Mouse (Mus musculus) mature B cell (primary cell): Measurements from ENCODE around the gene Kmt2d.

Source experiments
- in situ Hi-C: fragments of 300-500 bp; cut with MboI; formaldehyde crosslinking; loops from 2 replicates; pipeline ENCODE4 v1.14.3; 2019

The Kmt2d gene

GRCm38 (mm10) chr15:98887526-98887925 lies 16.5 kb upstream of the Kmt2d start:
- in situ Hi-C loops: no loop called here

GRCm38 (mm10) chr15:98886667-98887387 lies 15.8 kb upstream of the Kmt2d start:
- in situ Hi-C loops: no loop called here

- in situ Hi-C loops: loop anchor here (5.0 kb wide), 1 partner anchor 108 kb away; no protein-coding TSS in a partner anchor
Observed at GRCm38 (mm10) chr15:98884106-98884505, 13.1 kb upstream of the Kmt2d start.

DNA sequence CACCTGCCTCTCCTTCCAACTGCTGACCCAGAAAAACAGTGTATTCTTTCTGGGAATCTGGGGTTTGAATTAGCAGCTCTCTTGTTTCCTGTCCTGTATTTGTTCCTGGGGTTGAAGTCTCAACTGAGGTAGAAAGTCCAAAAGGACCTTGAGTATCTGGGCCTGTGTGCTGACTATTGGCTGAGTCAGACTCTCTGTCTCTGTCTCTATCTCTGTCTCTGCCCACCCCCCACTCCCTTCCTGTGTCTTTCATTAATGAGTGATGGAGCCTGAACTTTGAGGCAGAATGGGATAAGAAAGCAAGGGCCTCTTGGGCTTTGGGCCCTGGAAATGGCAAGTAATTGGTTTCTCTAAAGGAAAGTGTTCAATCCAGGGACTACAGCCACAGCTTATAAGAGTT lies 12.7 kb upstream of the Kmt2d start:
- in situ Hi-C loops: loop anchor here (5.0 kb wide), 1 partner anchor 109 kb away; no protein-coding TSS in a partner anchor

DNA sequence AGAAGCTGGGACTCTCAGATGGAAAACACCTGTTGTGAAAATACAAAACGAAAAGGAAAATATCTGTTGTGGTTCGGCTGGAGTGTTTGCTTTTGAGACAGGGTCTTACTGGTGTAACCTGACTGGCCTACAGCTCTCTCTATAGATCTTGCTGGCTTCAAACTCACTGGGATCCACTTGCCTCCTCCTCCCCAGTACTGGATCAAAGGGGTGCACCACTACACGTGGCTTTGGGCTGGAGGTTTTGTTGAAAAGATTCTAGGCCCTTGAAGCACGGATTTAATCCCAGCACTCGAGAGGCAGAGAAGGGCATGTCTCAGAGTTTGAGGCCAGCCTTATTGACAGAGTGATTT lies 10.6 kb upstream of the Kmt2d start:
- in situ Hi-C loops: loop anchor here (5.0 kb wide), 1 partner anchor 111 kb away; no protein-coding TSS in a partner anchor

DNA sequence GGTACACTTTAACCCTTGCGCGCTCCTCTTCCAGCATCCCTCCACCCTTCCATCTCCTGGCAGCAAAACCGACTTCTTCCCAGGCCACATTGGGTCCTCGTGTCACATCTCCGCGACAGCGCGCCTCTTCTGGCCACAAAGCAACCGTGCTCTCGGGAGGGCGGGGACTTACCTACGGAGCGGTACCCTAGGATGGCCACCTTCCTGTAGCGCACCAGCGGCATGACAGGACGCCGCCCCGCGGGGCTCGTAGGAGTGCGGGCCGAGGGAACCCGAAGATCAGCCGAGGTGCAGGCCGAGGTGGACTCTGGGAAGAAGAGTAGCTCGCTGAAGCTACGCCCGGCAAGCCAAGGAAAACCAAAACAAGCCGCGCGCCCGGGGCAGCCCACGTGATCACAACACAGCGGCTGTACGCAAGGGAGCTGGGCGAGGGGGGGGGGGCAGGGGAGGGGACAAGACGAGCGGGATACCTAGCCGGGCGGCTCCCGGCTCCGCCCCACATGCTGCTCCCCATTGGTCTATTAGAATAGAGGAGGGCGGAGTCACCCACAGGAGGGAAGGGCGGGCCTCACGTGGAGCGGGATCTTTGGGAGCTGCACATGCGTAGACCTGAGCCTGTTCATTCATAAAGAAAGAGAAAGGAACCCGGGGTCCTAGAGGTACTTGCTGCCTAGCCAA lies 10.1 kb upstream of the Kmt2d start:
- in situ Hi-C loops: loop anchor here (5.0 kb wide), 1 partner anchor 111 kb away; no protein-coding TSS in a partner anchor

- in situ Hi-C loops: no loop called here
Observed at GRCm38 (mm10) chr15:98877331-98877730, 6.3 kb upstream of the Kmt2d start.

- in situ Hi-C loops: no loop called here
Observed at GRCm38 (mm10) chr15:98871916-98872888, 1.2 kb upstream of the Kmt2d start.

- in situ Hi-C loops: no loop called here
Observed at GRCm38 (mm10) chr15:98870179-98871069, 580 bp downstream of the Kmt2d start.

GRCm38 (mm10) chr15:98869342-98870178 lies 1.4 kb downstream of the Kmt2d start:
- in situ Hi-C loops: no loop called here

- in situ Hi-C loops: no loop called here
Observed at GRCm38 (mm10) chr15:98868346-98869063, 2.5 kb downstream of the Kmt2d start.

GRCm38 (mm10) chr15:98867321-98867720 lies 3.7 kb downstream of the Kmt2d start:
- in situ Hi-C loops: no loop called here

DNA sequence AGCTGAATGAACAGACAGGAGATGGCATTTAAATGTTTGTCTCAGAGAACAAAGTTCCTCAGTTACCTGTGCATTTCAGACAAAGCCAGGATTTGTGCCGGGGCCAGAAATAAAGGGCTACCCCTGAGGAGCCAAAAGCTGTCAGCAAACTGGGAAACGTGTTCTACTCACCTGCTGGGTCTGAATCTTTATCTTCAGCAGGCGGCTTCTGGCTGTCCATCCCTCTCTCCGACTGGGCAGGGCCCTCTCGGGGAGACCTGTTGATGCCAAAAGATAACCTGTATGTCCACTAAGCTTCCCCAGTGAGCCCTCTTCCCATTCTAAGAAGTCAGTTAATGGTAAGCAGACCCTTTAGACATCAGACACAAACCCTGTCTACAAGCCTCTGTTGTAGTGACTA lies 4.5 kb downstream of the Kmt2d start:
- in situ Hi-C loops: no loop called here

- in situ Hi-C loops: no loop called here
Observed at GRCm38 (mm10) chr15:98865771-98866170, 5.2 kb downstream of the Kmt2d start.

DNA sequence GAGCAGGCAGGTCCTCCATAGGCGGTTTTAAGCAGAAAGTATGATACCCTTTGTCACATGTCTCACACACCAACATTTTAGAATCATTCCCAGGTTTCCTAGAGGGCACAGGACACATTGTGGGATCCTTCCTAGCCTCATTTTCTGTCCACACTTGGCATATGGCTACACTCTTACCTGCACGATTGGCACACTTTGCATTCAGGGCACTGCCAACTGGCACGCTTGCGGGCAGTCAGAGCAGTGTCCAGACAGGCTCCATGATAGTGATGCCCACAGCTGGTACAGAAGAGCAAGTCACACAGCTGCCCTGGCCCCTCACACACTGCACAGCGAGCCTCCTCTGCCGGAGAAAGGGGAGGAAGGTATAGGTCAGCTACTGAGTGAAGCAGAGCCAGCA lies 6.1 kb downstream of the Kmt2d start:
- in situ Hi-C loops: no loop called here

DNA sequence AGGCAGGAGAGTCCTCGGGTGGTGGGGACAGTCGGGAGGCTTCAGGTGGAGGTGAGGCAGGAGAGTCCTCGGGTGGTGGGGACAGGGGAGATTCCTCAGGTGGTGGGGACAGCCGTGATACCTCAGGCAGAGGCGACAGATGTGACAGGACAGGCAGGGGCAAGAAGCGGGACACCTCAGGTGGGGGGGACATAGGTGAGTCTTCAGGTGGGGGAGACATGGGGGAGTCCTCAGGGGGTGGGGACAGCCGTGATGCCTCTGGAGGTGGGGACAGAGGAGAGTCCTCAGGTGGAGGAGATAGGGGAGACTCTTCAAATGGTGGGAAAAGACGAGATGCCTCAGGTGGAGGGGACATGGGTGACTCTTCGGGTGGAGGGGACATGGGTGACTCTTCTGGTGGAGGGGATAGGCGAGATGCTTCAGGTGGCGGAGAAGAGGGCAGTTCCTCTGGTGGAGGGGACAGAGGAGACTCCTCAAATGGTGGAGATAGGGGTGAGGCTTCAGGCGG lies 7.5 kb downstream of the Kmt2d start:
- in situ Hi-C loops: no loop called here

DNA sequence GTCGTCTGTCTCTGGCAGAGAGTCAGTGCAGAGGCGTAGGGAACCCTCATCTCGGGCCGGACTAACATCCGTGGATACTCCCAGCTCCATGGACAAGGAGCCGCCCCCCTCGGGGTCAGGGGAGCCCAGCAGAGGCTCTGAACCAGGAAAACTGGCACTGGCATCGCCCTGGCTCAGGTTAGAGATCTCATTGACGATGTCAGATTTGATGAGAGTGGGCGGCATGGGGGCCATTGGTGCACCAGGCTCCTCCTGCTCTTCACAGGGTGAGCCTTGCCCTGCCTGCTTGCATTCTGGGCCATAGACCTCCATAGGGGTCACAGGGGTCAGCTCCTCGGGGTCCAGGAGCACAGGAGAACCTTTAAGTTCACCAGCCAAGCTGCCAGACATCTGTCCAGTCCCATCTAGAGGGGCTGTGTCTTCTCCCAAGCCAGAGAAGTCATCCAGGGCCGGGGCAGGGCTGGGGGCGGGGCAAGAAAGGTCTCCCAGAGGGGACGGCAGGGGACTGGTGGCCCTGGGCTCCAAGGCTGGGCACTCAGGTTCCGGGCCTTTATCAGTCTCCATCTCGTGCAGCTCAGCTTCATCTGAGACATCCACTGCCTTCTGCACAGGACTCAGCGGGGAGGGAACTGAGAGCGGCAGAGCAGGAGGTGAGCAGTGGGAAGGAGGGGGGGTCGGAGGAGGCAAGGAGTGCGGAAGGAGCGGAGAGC lies 9.1 kb downstream of the Kmt2d start:
- in situ Hi-C loops: no loop called here

- in situ Hi-C loops: no loop called here
Observed at GRCm38 (mm10) chr15:98860921-98861320, 10.1 kb downstream of the Kmt2d start.
